In genomic region chr2:65113191-65113590, GRCm38 (mm10) we compare ENCODE assay signal across 19 mouse cellular contexts.
A peak's percentile ranks its signal among the peaks of the same experiment; 100 is the strongest.
DNase-seq lines count a peak whose midpoint lies in the region; ATAC-seq and TF ChIP-seq lines count a peak whose summit lies in the region.
"Had no signal": no experiment of that assay in that cellular context is flagged by ENCODE, and none has a peak within 500 bp of the region (broad histone marks: within the 10 kb centered on the region; RNA-seq: fewer than 3 reads in every experiment).

No protein-coding gene starts in this region.

- 65% methylated on average over 4 of the region's 4 CpGs for WGBS in kidney, postnatal 0 days
- 76% methylated on average over 4 of the region's 4 CpGs for WGBS in kidney, embryonic 14.5 days
- WGBS in lung, embryonic 16.5 days = 50% methylated on average over 4 of the region's 4 CpGs

- H3K27ac ChIP-seq in kidney, postnatal 0 days = 0 out of 2 replicates have a peak overlapping the region, but pooled peaks have one; percentile 13
- no peak overlapping the region for H3K27ac ChIP-seq in kidney, embryonic 14.5 days (ENCODE audit: low read depth, low read length)
- peak overlapping the region; percentile 43 for H3K27ac ChIP-seq in lung, embryonic 16.5 days (ENCODE audit: low read length)
- H3K27ac ChIP-seq: embryonic facial prominence, embryonic 12.5 days; forebrain, embryonic 15.5 days; heart, embryonic 13.5 days; hindbrain, embryonic 13.5 days; hindbrain, postnatal 0 days had no signal

- H3K9ac ChIP-seq in kidney, postnatal 0 days (ENCODE audit: low read depth, low read length) = no peak overlapping the region
- H3K9ac ChIP-seq in kidney, embryonic 14.5 days (ENCODE audit: low read depth, low read length) = no peak overlapping the region
- H3K9ac ChIP-seq in lung, embryonic 16.5 days (ENCODE audit: low read length) = no peak overlapping the region
- H3K9ac ChIP-seq: embryonic facial prominence, embryonic 12.5 days; forebrain, embryonic 15.5 days; heart, embryonic 13.5 days; hindbrain, embryonic 13.5 days had no signal

- H3K4me2 ChIP-seq in kidney, postnatal 0 days (ENCODE audit: low read length) = no peak overlapping the region
- no peak overlapping the region for H3K4me2 ChIP-seq in kidney, embryonic 14.5 days (replicated peaks; ENCODE audit: low read depth, low read length)
- no peak overlapping the region for H3K4me2 ChIP-seq in lung, embryonic 16.5 days (ENCODE audit: low read depth, low read length)
- H3K4me2 ChIP-seq: embryonic facial prominence, embryonic 12.5 days; forebrain, embryonic 15.5 days; heart, embryonic 13.5 days; hindbrain, embryonic 13.5 days had no signal

- H3K4me3 ChIP-seq in kidney, postnatal 0 days (replicated peaks; ENCODE audit: low read depth, low read length) = no peak overlapping the region
- H3K4me3 ChIP-seq in kidney, embryonic 14.5 days (ENCODE audit: low read length) = no peak overlapping the region
- no peak overlapping the region for H3K4me3 ChIP-seq in lung, embryonic 16.5 days (ENCODE audit: low read length)
- H3K4me3 ChIP-seq: embryonic facial prominence, embryonic 12.5 days; forebrain, embryonic 15.5 days; heart, embryonic 13.5 days; hindbrain, embryonic 13.5 days had no signal

- no peaks in the 10 kb centered on the region for H3K27me3 ChIP-seq in kidney, postnatal 0 days (ENCODE audit: insufficient read depth, low read length)
- no peaks in the 10 kb centered on the region for H3K27me3 ChIP-seq in kidney, embryonic 14.5 days (ENCODE audit: control insufficient read depth, insufficient read depth, low read length)
- no peaks in the 10 kb centered on the region for H3K27me3 ChIP-seq in lung, embryonic 16.5 days (ENCODE audit: control insufficient read depth, insufficient read depth, low read depth, low read length)
- H3K27me3 ChIP-seq: CH12.LX; embryonic facial prominence, embryonic 12.5 days; forebrain, embryonic 15.5 days; heart, embryonic 13.5 days; hindbrain, embryonic 13.5 days; Patski had no signal

- TF ChIP-seq CTCF in kidney, postnatal 0 days (IDR thresholded peaks at IDR 0.05; ENCODE audit: low read depth) = no peak

- no peaks in the 10 kb centered on the region for H3K36me3 ChIP-seq in kidney, postnatal 0 days (ENCODE audit: insufficient read depth, low read length)
- H3K36me3 ChIP-seq in kidney, embryonic 14.5 days (ENCODE audit: control insufficient read depth, insufficient read depth, low read length) = no peaks in the 10 kb centered on the region
- H3K36me3 ChIP-seq in lung, embryonic 16.5 days (ENCODE audit: control insufficient read depth, insufficient read depth, low read length) = no peaks in the 10 kb centered on the region
- H3K36me3 ChIP-seq: embryonic facial prominence, embryonic 12.5 days; forebrain, embryonic 15.5 days; heart, embryonic 13.5 days; hindbrain, embryonic 13.5 days had no signal

- H3K9me3 ChIP-seq in kidney, postnatal 0 days (replicated peaks; ENCODE audit: low read length) = no peaks in the 10 kb centered on the region
- no peaks in the 10 kb centered on the region for H3K9me3 ChIP-seq in kidney, embryonic 14.5 days (ENCODE audit: control insufficient read depth, low read length)
- no peaks in the 10 kb centered on the region for H3K9me3 ChIP-seq in lung, embryonic 16.5 days (ENCODE audit: control insufficient read depth, low read length)
- H3K9me3 ChIP-seq: embryonic facial prominence, embryonic 12.5 days; forebrain, embryonic 15.5 days; heart, embryonic 13.5 days; hindbrain, embryonic 13.5 days had no signal

- no peaks in the 10 kb centered on the region for H3K4me1 ChIP-seq in kidney, postnatal 0 days (replicated peaks; ENCODE audit: insufficient read depth, low read length)
- no peaks in the 10 kb centered on the region for H3K4me1 ChIP-seq in kidney, embryonic 14.5 days (ENCODE audit: control insufficient read depth, insufficient read depth, low read length)
- peaks cover 4% of the 10 kb centered on the region for H3K4me1 ChIP-seq in lung, embryonic 16.5 days (replicated peaks; ENCODE audit: control insufficient read depth, insufficient read depth, low read length)
- H3K4me1 ChIP-seq: embryonic facial prominence, embryonic 12.5 days; forebrain, embryonic 15.5 days; hindbrain, embryonic 13.5 days had no signal

- ATAC-seq in kidney, postnatal 0 days (replicated peaks; ENCODE audit: low FRiP score, low read depth) = no peak
- ATAC-seq in kidney, embryonic 14.5 days (ENCODE audit: low FRiP score, low TSS enrichment) = no peak
- ATAC-seq in granulocyte monocyte progenitor cell, adult 5-6 weeks (replicated peaks; ENCODE audit: poor library complexity, severe bottlenecking) = peak; percentile 35; the same call in 1 of the 2 replicates
- ATAC-seq in lung, embryonic 16.5 days (ENCODE audit: low read depth) = peak; percentile 43; the same call in 1 of the 2 replicates
- ATAC-seq in activated CD4-positive, CD25-positive, alpha-beta regulatory T cell, adult 4 months = no peak
- ATAC-seq: forebrain, embryonic 15.5 days; hindbrain, postnatal 0 days; Patski had no signal

- DNase-seq in kidney, postnatal 0 days (ENCODE audit: low spot score) = no peak
- peak; percentile 77 for DNase-seq in lung, postnatal 36 days
- DNase-seq in right cerebral cortex, postnatal 14 days = no peak
- DNase-seq: adrenal gland, adult 2 months; cerebellum, adult 11-12 months; cerebellum, adult 9-10 months; cerebellum, postnatal 25 days; gastrocnemius, postnatal 14 days had no signal

Comparison
In these comparisons a context has a peak if more than half of its experiments do, and no peak if none do; other contexts are left out.
1. ATAC-seq: peak in granulocyte monocyte progenitor cell, adult 5-6 weeks (single experiment) and lung, embryonic 16.5 days (single experiment); none in kidney, postnatal 0 days (single experiment), kidney, embryonic 14.5 days (single experiment) and activated CD4-positive, CD25-positive, alpha-beta regulatory T cell, adult 4 months (single experiment).